Mouse (Mus musculus): Measurements from ENCODE around the gene Mbd6. TPM values are rescaled to one million over a fixed set of nuclear protein-coding genes. Genes with fewer than 3 reads are reported as not detected.

Gene Mbd6
- total RNA-seq, 2 experiments from 2014 or later, result 29.9 to 32.0 TPM

Other genes starting within 250 kb of the Mbd6 start
- 1 to 10 TPM; 5.0 to 6.0 TPM for gene Mettl1, start 247.6 kb downstream of the Mbd6 start, total RNA-seq (2021)
- gene Eef1akmt3, start 247.5 kb downstream of the Mbd6 start, total RNA-seq (2021), result under 1 TPM in 1 of 2 experiments, not detected in 1; 0.12 TPM
- under 1 TPM; 0.27 to 0.50 TPM for gene Cyp27b1, start 240.8 kb downstream of the Mbd6 start, total RNA-seq (2021)
- 1 to 10 TPM; 1.6 TPM for gene March9, start 228.8 kb downstream of the Mbd6 start, total RNA-seq (2021)
- 100 to 1,000 TPM in 1 of 2 experiments, 10 to 100 TPM in 1; 92.4 to 113 TPM for gene Cdk4, start 225.5 kb downstream of the Mbd6 start, total RNA-seq (2021)
- gene Tspan31, start 218.8 kb downstream of the Mbd6 start, total RNA-seq (2021), result 10 to 100 TPM; 47.3 to 50.0 TPM
- gene Agap2, start 213.7 kb downstream of the Mbd6 start, total RNA-seq (2021), result 10 to 100 TPM; 12.2 to 12.3 TPM
- gene Os9, start 167.9 kb downstream of the Mbd6 start, total RNA-seq (2021), result 10 to 100 TPM; 29.3 to 34.8 TPM
- gene B4galnt1, start 123.8 kb downstream of the Mbd6 start, total RNA-seq (2021), result 1 to 10 TPM; 2.9 to 3.8 TPM
- gene Slc26a10, start 108.4 kb downstream of the Mbd6 start, total RNA-seq (2021), result 10 to 100 TPM; 45.5 to 66.9 TPM
- gene Arhgef25, start 98.9 kb downstream of the Mbd6 start, total RNA-seq (2021), result 10 to 100 TPM; 17.0 to 17.9 TPM
- gene Dtx3, start 93.3 kb downstream of the Mbd6 start, total RNA-seq (2021), result 10 to 100 TPM; 36.1 to 43.4 TPM
- gene Pip4k2c, start 77.4 kb downstream of the Mbd6 start, total RNA-seq (2021), result 10 to 100 TPM; 22.8 to 23.1 TPM
- gene Kif5a, start 25.7 kb downstream of the Mbd6 start, total RNA-seq (2021), result under 1 TPM; 0.49 to 0.72 TPM
- gene Dctn2, start 22.6 kb downstream of the Mbd6 start, total RNA-seq (2021), result 100 to 1,000 TPM; 146 to 151 TPM
- gene Mars, start 22.8 kb upstream of the Mbd6 start, total RNA-seq (2021), result 10 to 100 TPM; 39.2 to 45.9 TPM
- 1 to 10 TPM; 3.1 to 4.5 TPM for gene Arhgap9, start 32.9 kb upstream of the Mbd6 start, total RNA-seq (2021)
- gene Gli1, start 53.0 kb upstream of the Mbd6 start, total RNA-seq (2021), result 1 to 10 TPM; 1.4 to 2.4 TPM
- gene Inhbe, start 65.4 kb upstream of the Mbd6 start, total RNA-seq (2021), result not detected
- gene Inhbc, start 81.4 kb upstream of the Mbd6 start, total RNA-seq (2021), result not detected
- 100 to 1,000 TPM; 115 to 120 TPM for gene R3hdm2, start 91.3 kb upstream of the Mbd6 start, total RNA-seq (2021)
- 1 to 10 TPM in 1 of 2 experiments, under 1 TPM in 1; 0.88 to 2.1 TPM for gene Stac3, start 212.7 kb upstream of the Mbd6 start, total RNA-seq (2021)
- gene Ndufa4l2, start 225.9 kb upstream of the Mbd6 start, total RNA-seq (2021), result 10 to 100 TPM; 38.3 TPM
- gene Shmt2, start 233.4 kb upstream of the Mbd6 start, total RNA-seq (2021), result 10 to 100 TPM; 38.3 to 39.2 TPM
- 1 to 10 TPM; 1.1 TPM for gene Nxph4, start 245.5 kb upstream of the Mbd6 start, total RNA-seq (2021)